Mouse (Mus musculus) embryo, embryonic 11 days (tissue): ENCODE measurements around the gene Cyb5r4.
"Not testable (repeated sequence)": the region's sequence is repeated elsewhere in the genome, so short reads cannot be mapped to it uniquely, and the experiment has no call there.

Experiments
- DNase-seq: peaks from one replicate; pipeline ENCODE4 v3.0.0-alpha.2; 2015

The Cyb5r4 gene

DNA sequence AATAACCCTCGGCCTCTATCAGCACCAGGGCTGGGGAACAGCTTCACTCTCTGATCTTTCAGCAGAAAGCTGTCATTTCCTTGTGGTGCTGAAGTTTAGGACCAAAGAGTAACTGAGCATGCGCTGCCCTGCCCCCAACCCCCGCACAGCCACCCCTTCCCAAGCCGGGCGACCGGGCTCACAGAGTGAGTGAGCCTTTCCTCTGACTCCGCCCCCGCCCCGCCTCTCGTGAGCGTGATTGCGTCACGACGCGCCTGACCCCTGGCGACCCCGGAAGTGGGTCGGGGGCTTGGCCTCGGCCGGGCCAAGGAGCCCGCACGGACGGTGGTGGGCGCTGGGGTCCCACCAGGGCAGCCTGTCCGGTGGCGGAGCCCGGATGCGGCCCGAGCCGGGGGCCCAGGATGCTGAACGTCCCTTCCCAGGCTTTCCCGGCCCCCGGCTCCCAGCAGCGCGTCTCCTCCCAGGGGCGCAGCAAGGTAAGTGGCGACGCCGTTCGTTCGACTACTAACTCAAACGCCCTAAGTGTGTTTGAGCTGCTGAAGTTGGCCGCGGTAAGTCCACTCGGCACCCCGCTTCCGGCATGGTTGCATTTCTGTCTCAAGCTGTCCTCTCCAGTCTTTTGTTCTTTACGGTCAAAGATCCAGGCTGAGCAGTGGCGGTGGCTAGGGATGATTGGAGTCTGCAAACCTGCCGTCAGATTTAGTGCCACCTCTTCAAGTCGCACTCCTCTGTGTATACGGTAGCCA, at the start of gene Cyb5r4:
Cyb5r4 (plus strand) TSS at position 237 of the 746 bp plus-strand sequence.
- peak; percentile 98 for DNase-seq

GRCm38 (mm10) chr9:86972471-86972870, 49.3 kb upstream of the Cyb5r4 start:
- not testable (repeated sequence) for DNase-seq

DNA sequence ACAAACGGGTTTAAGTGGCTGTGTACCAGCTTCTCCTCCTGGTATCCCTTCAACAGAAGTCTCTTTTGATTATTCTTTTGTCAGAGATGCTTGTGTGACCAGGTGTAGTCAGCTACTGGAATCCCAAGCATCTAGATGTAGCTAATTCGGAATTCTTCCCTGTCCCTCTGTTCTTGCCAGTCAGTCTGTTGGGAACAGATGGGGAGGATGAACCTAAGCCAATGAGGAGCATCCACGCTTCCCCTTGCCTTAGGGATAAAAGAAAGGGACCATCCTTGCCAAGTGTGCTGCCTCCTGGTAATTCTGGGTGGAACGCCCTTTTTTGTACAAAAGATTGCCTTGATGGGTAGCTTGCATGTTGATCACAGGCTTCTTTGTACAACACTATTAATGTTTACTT, 48.3 kb upstream of the Cyb5r4 start:
- DNase-seq = no peak

DNA sequence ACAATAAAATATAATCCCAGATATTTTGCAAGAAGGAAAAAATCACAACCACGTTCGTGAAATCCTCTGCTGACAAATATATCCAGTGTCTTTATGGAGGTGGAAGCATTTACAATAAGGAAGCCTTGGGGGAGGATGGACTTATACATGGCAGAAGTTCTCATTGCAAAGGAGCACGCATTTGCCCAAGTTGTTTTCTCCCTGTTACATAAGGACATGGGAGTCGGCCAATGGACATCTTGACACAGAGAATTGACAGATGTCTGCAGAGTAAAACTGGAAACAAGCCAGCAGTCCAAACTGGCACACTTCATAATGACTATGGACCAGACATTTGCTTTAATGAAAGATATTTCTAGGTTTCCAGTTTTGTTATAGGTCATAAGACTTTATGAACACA, 44.9 kb upstream of the Cyb5r4 start:
- no peak for DNase-seq

DNA sequence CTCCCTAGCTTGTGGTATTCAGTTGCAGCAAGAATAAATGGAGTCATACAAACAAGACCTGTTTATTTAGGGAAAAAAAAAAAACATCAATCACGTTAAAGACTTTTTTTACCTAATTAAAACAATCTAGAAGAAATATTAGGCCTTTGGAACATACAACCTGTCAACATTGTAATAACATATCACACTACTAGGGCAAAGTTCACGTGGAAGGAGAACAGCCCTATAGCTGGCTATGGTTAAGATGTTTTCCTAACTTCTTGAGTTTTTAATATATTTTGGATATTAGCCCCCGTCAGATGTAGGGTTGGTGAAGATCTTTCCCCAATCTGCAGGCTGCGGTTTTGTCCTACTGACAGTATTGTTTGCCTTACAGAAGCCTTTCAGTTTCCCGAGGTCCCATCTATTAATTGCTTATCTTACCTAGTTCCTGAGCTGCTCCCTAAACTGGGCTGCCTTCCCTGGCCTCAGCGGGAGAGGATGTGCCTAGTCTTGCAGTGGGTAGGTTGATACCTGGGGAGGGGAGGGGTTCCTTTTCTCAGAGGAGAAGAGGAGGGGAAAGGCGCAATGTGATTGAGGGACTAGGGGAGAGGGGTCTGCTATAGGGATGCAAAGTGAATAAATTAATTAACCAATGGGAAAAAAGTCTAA, 43.4 kb upstream of the Cyb5r4 start:
- DNase-seq = no peak

- DNase-seq = no peak
Observed at GRCm38 (mm10) chr9:86980048-86980447, 41.8 kb upstream of the Cyb5r4 start.

GRCm38 (mm10) chr9:86980942-86981341, 40.9 kb upstream of the Cyb5r4 start:
- DNase-seq = no peak

- DNase-seq = no peak
Observed at GRCm38 (mm10) chr9:86981551-86981950, 40.3 kb upstream of the Cyb5r4 start.

GRCm38 (mm10) chr9:86984583-86984982, 37.2 kb upstream of the Cyb5r4 start:
- no peak for DNase-seq

GRCm38 (mm10) chr9:86985105-86985504, 36.7 kb upstream of the Cyb5r4 start:
- no peak for DNase-seq

GRCm38 (mm10) chr9:86986703-86987296, 35.0 kb upstream of the Cyb5r4 start:
- DNase-seq = peak; percentile 47

GRCm38 (mm10) chr9:86989822-86990221, 32.0 kb upstream of the Cyb5r4 start:
- DNase-seq = no peak

- DNase-seq = no peak
Observed at GRCm38 (mm10) chr9:86991758-86992157, 30.1 kb upstream of the Cyb5r4 start.

GRCm38 (mm10) chr9:86997046-86997691, 24.6 kb upstream of the Cyb5r4 start:
- DNase-seq = no peak

- DNase-seq = no peak
Observed at GRCm38 (mm10) chr9:86999956-87000582, 21.7 kb upstream of the Cyb5r4 start.

DNA sequence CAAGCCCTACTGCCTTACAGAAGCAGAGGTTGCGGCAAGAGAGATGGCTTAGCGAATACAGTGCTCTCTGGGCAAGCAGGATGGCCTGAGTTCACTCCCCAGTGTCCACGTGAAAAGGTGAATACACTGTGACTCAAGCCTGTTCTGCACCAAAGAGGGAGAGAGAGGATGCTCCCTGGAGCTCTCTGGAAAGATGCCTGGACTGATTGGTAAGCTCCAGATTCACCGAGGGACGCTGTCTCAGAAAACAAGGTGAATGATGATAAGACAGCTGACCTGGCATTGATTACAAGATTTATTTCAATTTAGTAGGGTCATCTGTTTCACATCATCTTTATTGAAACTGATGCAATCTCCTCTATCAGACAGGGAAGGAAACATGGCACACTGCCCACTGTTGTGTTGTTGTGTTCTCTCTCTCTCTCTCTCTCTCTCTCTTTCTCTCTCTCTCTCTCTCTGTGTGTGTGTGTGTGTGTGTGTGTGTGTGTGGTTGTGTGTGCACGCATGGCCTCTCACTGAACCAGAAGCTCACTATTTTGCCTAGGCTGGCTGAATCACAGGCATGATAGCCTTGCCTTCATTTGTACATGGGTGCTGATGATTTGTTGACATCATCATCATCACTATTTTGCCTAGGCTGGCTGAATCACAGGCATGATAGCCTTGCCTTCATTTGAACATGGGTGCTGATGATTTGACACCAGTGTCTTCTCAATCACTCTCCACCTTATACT, 16.9 kb upstream of the Cyb5r4 start:
- no peak for DNase-seq

DNA sequence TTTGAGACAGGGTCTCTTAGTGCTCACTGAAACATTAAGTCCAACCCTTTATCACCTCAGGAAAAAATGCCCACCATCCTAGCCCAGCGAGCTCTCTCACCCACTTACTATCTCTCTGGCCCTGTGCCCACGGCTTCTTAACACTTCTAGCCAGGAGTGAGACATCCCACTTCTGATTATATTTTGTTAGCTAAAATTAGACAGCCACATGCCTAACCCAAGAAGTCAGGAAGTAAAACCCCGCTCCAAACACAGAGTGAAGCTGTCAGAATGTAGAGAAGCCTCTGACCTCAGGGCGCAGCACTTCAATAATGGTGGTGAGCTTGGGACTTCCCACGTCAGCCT, 16.4 kb upstream of the Cyb5r4 start:
- DNase-seq = no peak

DNA sequence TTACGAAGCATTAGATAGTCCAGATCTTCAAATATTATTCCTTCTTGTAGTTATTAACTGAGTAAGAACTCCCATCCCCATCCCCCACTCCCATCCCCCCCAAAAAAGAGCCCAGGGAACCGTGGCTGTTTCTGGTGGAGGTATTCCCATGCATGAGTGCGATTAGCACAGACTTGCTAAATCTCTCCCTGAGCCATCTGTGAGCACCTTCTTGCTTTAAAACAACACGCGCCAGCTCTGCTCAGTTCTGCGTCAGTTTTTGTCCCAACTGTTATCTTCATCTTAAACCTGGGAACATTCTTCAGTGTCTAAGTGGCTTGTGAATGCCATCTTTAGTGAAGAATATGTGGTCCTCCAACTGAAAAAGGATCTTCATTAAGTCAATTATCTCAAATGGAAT, 13.3 kb upstream of the Cyb5r4 start:
- no peak for DNase-seq

- no peak for DNase-seq
Observed at GRCm38 (mm10) chr9:87008919-87009318, 12.9 kb upstream of the Cyb5r4 start.

DNA sequence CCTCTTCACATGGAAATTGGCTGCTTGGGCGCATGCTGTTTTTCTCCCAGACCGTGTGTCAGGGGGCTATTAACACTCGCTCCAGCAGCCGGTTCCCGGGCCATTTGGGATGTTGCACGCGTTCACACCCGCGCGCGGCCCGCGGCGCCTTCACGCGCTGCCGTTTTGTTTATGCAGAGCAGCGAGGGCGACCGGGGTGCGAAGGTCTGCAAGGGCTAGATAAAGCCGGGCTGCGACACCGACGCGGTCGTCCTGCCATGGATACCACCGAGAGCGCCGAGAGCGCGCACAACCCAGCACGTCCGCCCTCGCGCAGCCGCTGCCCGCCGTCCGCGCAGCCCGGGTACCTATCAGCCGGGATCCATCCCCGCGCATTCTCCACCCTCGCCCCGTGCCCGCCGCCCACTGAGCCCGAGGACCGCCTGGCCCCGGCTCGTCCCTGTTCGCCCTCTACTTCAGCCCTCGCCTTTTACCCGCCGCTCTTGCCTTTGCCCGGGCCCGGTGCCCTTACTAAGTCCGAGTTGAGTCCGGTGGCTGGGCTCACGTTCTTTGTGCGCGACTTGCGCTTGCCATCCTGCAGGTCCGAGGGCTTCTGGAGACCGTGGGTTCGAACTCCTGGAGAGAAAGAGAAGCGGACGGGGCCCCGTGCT, 6.4 kb upstream of the Cyb5r4 start, which contains the start of gene Ripply2:
Ripply2 (plus strand) TSS at position 250 of the 650 bp plus-strand sequence.
- DNase-seq = peak; percentile 74

GRCm38 (mm10) chr9:87015938-87016294, 5.9 kb upstream of the Cyb5r4 start:
- no peak for DNase-seq

GRCm38 (mm10) chr9:87025764-87026163, 4.0 kb downstream of the Cyb5r4 start:
- no peak for DNase-seq
